Mouse (Mus musculus) neural tube, embryonic 11.5 days (tissue): ENCODE measurements at regions not wholly inside any gene's neighbourhood (a gene's known extent, or its start where the extent isn't known, plus 50 kb on each side); places are given as distances from the start of the nearest gene placed in this dataset.

Experiments
- ATAC-seq: fragments of 200-750 bp; cut with Nextera tagmentation; 2 replicates; pipeline ENCODE4 v1.8.0; 2017; ENCODE audit warnings: moderate number of reproducible peaks, mild to moderate bottlenecking, moderate TSS enrichment, moderate library complexity; ENCODE audit not compliant: insufficient read depth, low FRiP score, low TSS enrichment
- DNase-seq: peaks from one replicate; pipeline ENCODE4 v3.0.0-alpha.2; 2015; ENCODE audit warnings: low spot score
- H3K27ac ChIP-seq: fragments of 300-500 bp; sonication (generic); 2 replicates; pipeline ENCODE4 v1.5.1; 2014; ENCODE audit warnings: low read depth, mild to moderate bottlenecking, low read length
- H3K27me3 ChIP-seq: fragments of 300-500 bp; sonication (generic); 2 replicates; pipeline ENCODE4 v1.6.1; 2014; ENCODE audit warnings: mild to moderate bottlenecking, low read length, mixed read lengths; ENCODE audit not compliant: control insufficient read depth, insufficient read depth
- H3K36me3 ChIP-seq: fragments of 300-500 bp; sonication (generic); 2 replicates; pipeline ENCODE4 v1.6.1; 2014; ENCODE audit warnings: mild to moderate bottlenecking, low read length, moderate library complexity, mixed read lengths; ENCODE audit not compliant: control insufficient read depth, insufficient read depth
- H3K4me1 ChIP-seq: fragments of 300-500 bp; sonication (generic); 2 replicates; pipeline ENCODE4 v1.6.1; 2014; ENCODE audit warnings: low read length, mixed read lengths; ENCODE audit not compliant: control insufficient read depth, insufficient read depth
- H3K4me2 ChIP-seq: fragments of 300-500 bp; sonication (generic); 2 replicates; pipeline ENCODE4 v1.6.1; 2014; ENCODE audit warnings: low read depth, mild to moderate bottlenecking, moderate library complexity
- H3K4me3 ChIP-seq: fragments of 300-500 bp; sonication (generic); 2 replicates; pipeline ENCODE4 v1.5.1; 2014; ENCODE audit warnings: low read depth, low read length
- H3K9ac ChIP-seq: fragments of 300-500 bp; sonication (generic); 2 replicates; pipeline ENCODE4 v1.6.1; 2014; ENCODE audit warnings: mild to moderate bottlenecking, low read length
- H3K9me3 ChIP-seq: fragments of 300-500 bp; sonication (generic); 2 replicates; pipeline ENCODE4 v1.6.1; 2016; ENCODE audit warnings: low read length; ENCODE audit not compliant: control insufficient read depth
- WGBS: fragments of 180-500 bp; shearing (Covaris S2); extraction: QIAGEN DNeasy Blood & Tissue Kit; methylation state at CpG from one replicate; pipeline ENCODE4 v1.1.7; 2014; 5-methylcytosine and 5-hydroxymethylcytosine counted together

- H3K27me3 ChIP-seq = no peaks in the 10 kb centered on the region
- H3K4me3 ChIP-seq = no peak overlapping the region
- H3K4me1 ChIP-seq = no peaks in the 10 kb centered on the region
- H3K36me3 ChIP-seq = no peaks in the 10 kb centered on the region
- 56% methylated on average over 8 of the region's 8 CpGs for WGBS
- H3K4me2 ChIP-seq = no peak overlapping the region
- H3K27ac ChIP-seq = no peak overlapping the region
- H3K9ac ChIP-seq = no peak overlapping the region
- ATAC-seq (no peak), DNase-seq (no peak)
- H3K9me3 ChIP-seq = no peaks in the 10 kb centered on the region
Measured at GRCm38 (mm10) chr2:128301709-128302108, 175.9 kb downstream of the Bcl2l11 start.

GRCm38 (mm10) chr2:128304063-128304712, 178.3 kb downstream of the Bcl2l11 start:
- no peaks in the 10 kb centered on the region for H3K9me3 ChIP-seq
- DNase-seq = no peak
- H3K9ac ChIP-seq = no peak overlapping the region
- no peak for ATAC-seq
- no peaks in the 10 kb centered on the region for H3K4me1 ChIP-seq
- no peak overlapping the region for H3K4me3 ChIP-seq
- no peak overlapping the region for H3K4me2 ChIP-seq
- H3K36me3 ChIP-seq = no peaks in the 10 kb centered on the region
- H3K27me3 ChIP-seq = no peaks in the 10 kb centered on the region
- H3K27ac ChIP-seq = no peak overlapping the region
- 22% methylated on average over 12 of the region's 12 CpGs for WGBS

DNA sequence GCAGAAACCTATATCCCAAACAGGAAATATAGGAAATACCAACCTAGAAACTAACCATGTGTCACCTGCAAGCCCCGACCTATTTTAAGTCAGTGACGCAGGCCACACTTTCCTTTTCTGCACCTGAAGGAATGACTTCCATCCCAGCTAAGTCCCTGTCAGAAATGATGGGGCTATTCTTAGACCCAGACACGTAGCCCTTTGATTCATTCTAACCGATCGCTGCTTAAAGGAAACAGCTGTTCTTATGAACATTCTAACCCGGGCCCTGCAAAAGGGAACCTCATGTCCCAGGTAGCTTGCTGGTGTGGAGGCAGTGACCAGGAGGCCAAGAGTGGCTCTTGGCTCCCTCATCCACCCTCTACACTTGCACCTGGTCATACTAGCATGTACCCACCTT, 180.9 kb downstream of the Bcl2l11 start:
- H3K4me3 ChIP-seq = no peak overlapping the region
- no peaks in the 10 kb centered on the region for H3K9me3 ChIP-seq
- H3K4me1 ChIP-seq = no peaks in the 10 kb centered on the region
- 83% methylated on average over 6 of the region's 6 CpGs for WGBS
- ATAC-seq = no peak
- H3K27me3 ChIP-seq = no peaks in the 10 kb centered on the region
- no peak overlapping the region for H3K9ac ChIP-seq
- no peak overlapping the region for H3K4me2 ChIP-seq
- no peak for DNase-seq
- no peak overlapping the region for H3K27ac ChIP-seq
- no peaks in the 10 kb centered on the region for H3K36me3 ChIP-seq

- DNase-seq (no peak), ATAC-seq (no peak)
- Histone ChIP-seq H3K4me2 (no peak overlapping the region), H3K4me3 (no peak overlapping the region), H3K27me3 (no peaks in the 10 kb centered on the region), H3K4me1 (0 out of 2 replicates have a peak, but pooled peaks cover 3% of the 10 kb centered on the region), H3K27ac (no peak overlapping the region), H3K36me3 (no peaks in the 10 kb centered on the region), H3K9me3 (no peaks in the 10 kb centered on the region), H3K9ac (no peak overlapping the region)
- WGBS = 34% methylated on average over 10 of the region's 10 CpGs
Measured at GRCm38 (mm10) chr2:128309541-128310030, 183.7 kb downstream of the Bcl2l11 start.

GRCm38 (mm10) chr2:128310081-128310480, 184.2 kb downstream of the Bcl2l11 start:
- no peaks in the 10 kb centered on the region for H3K36me3 ChIP-seq
- DNase-seq = no peak
- no peak overlapping the region for H3K27ac ChIP-seq
- WGBS = 39% methylated on average over 5 of the region's 5 CpGs
- H3K4me3 ChIP-seq = no peak overlapping the region
- no peak overlapping the region for H3K4me2 ChIP-seq
- no peaks in the 10 kb centered on the region for H3K27me3 ChIP-seq
- H3K4me1 ChIP-seq = 0 out of 2 replicates have a peak, but pooled peaks cover 3% of the 10 kb centered on the region
- no peaks in the 10 kb centered on the region for H3K9me3 ChIP-seq
- H3K9ac ChIP-seq = no peak overlapping the region
- no peak for ATAC-seq

DNA sequence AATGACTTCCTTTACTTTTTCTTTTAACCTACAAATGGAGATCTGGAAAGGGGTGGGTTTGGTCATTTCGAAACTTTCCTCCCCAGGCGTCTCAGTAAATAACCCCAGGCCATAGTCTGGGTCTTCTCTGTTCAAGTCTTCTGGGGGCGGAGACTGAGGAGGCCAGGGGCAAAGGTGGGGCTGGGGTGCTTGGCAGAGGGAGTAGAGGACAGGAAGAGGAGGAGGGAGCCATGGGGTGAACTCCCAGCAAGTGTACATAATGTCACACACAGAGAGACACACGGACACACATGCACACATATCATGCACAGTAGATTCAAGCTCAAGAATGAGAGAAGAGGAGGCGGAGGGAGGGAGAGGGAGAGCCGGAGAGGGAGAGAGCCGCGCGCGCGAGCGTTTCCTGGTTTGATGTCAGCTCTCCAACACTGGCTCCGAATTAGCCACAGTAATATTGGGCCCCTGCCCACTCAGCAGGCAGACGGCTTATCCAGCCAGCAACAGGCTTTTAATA, 186.3 kb downstream of the Bcl2l11 start:
- Histone ChIP-seq H3K4me2 (peak overlapping the region; percentile 40), H3K9ac (peak overlapping the region; percentile 29; the same call in 1 of the 2 replicates), H3K27me3 (no peaks in the 10 kb centered on the region), H3K36me3 (no peaks in the 10 kb centered on the region), H3K4me3 (0 out of 2 replicates have a peak overlapping the region, but pooled peaks have one; percentile 13), H3K4me1 (0 out of 2 replicates have a peak, but pooled peaks cover 3% of the 10 kb centered on the region), H3K27ac (no peak overlapping the region), H3K9me3 (no peaks in the 10 kb centered on the region)
- 2% methylated on average over 14 of the region's 14 CpGs for WGBS
- DNase-seq (no peak), ATAC-seq (no peak)

DNA sequence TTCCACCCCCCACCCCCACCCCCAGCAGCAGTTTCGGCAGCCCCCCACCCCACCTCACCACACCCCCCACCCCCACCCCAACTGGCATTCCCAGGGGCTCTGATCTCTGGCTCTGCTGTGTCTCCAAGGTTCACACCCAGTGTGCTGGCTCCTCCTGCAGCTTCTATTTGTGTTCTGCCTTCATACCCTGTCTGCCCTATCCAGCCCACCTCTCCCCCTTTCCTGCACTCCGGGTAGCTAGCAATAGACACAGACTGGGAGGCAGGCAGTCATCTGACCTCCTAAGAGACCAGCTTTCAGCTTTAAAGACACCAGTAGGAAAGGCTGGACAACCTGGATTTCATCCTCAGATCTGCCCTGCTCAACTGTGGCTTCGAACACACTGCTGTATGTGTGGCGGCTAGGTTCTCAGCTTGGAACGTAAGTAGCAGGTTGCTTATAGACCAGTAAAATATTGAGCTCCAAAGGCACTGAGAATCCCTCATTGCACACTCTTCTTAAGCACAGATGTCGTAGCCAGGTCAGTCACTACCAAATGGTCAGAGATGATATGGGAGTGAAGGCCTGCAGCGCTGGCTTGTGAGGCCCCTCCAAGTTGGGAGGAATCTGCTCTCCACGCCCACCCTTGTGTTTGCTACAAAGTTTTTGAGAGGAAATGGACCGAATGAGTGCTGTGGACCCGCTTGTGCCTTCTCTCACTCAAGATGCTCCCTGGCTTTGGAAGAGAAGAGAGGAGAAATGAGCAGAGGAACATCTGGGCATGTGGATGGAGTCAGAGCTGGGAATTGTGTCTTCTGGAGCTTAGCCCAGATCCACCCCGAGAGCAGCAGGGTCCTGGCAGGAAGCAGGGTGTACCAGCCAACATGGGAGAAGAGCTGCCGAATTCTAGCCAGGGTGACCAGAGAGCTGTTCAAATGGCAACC, 187.1 kb downstream of the Bcl2l11 start:
- 41% methylated on average over 12 of the region's 12 CpGs for WGBS
- no peaks in the 10 kb centered on the region for H3K9me3 ChIP-seq
- H3K4me3 ChIP-seq = no peak overlapping the region
- ATAC-seq = no peak
- H3K4me1 ChIP-seq = 0 out of 2 replicates have a peak, but pooled peaks cover 3% of the 10 kb centered on the region
- no peak overlapping the region for H3K9ac ChIP-seq
- no peak for DNase-seq
- no peaks in the 10 kb centered on the region for H3K36me3 ChIP-seq
- no peaks in the 10 kb centered on the region for H3K27me3 ChIP-seq
- no peak overlapping the region for H3K27ac ChIP-seq
- peak overlapping the region; percentile 40 for H3K4me2 ChIP-seq

DNA sequence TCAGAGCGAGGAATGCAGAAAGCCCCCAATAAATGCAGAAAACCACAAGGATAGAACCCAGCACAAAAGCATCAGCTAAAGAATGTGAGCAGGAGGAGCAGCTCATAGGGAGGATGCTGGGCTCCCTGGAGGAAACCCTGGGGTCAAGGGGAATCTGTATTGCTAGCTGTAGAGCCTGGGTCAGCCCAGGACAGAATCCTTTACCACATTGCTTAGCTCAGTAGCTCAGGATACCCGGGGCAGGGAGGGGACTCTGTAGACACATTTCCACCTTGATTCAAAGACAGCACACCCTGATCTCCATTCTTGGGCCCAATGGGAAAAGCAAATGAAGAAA, 187.7 kb downstream of the Bcl2l11 start:
- no peaks in the 10 kb centered on the region for H3K9me3 ChIP-seq
- no peak overlapping the region for H3K9ac ChIP-seq
- H3K4me2 ChIP-seq = no peak overlapping the region
- DNase-seq = no peak
- H3K27ac ChIP-seq = no peak overlapping the region
- H3K4me1 ChIP-seq = 0 out of 2 replicates have a peak, but pooled peaks cover 3% of the 10 kb centered on the region
- no peaks in the 10 kb centered on the region for H3K27me3 ChIP-seq
- H3K4me3 ChIP-seq = no peak overlapping the region
- H3K36me3 ChIP-seq = no peaks in the 10 kb centered on the region
- WGBS = 29% methylated on average over 2 of the region's 2 CpGs
- ATAC-seq = no peak
